Mouse (Mus musculus) liver, embryonic 14.5 days (tissue): Measurements from ENCODE around the gene Ints2. TPM values are rescaled to one million over a fixed set of nuclear protein-coding genes. Genes with fewer than 3 reads are reported as not detected.
"Not testable (repeated sequence)": the region's sequence is repeated elsewhere in the genome, so short reads cannot be mapped to it uniquely, and the experiment has no call there.

Experiments used
- ATAC-seq: fragments of 200-750 bp; cut with Nextera tagmentation; 2 replicates; pipeline ENCODE4 v1.8.0; 2017; ENCODE audit warnings: moderate number of reproducible peaks, mild to moderate bottlenecking, moderate library complexity; ENCODE audit not compliant: insufficient read depth
- DNase-seq, 3 experiments: peaks; one replicate each; pipeline ENCODE4 v3.0.0-alpha.2; 2012 to 2013; ENCODE audit warnings: low read depth in 3 of 3, low spot score in 3 of 3
- H3K27ac ChIP-seq: fragments of 300-500 bp; sonication (generic); 2 replicates; pipeline ENCODE4 v1.5.1; 2014; ENCODE audit warnings: moderate library complexity, mild to moderate bottlenecking, control low read depth, inconsistent platforms
- H3K27me3 ChIP-seq: fragments of 300-500 bp; sonication (generic); 2 replicates; pipeline ENCODE4 v1.6.1; 2014; ENCODE audit warnings: mild to moderate bottlenecking, low read length, moderate library complexity; ENCODE audit not compliant: control insufficient read depth, insufficient read depth
- H3K36me3 ChIP-seq: fragments of 300-500 bp; sonication (generic); replicated peaks from 2 replicates; pipeline ENCODE4 v1.6.1; 2014; ENCODE audit warnings: low read depth; ENCODE audit not compliant: control insufficient read depth, insufficient read depth
- H3K4me1 ChIP-seq, 2 experiments: fragments of 200-500 bp in 1 of 2; fragments of 300-500 bp in 1 of 2; sonication (generic) in 1 of 2; replicated peaks; 2 replicates each; pipeline ENCODE4 v1.6.1; 2012 to 2014; ENCODE audit warnings: antibody characterized with exemption in 1 of 2, inconsistent platforms in 1 of 2, low read length in 1 of 2; ENCODE audit not compliant: control insufficient read depth in 2 of 2, insufficient read depth in 2 of 2
- H3K4me2 ChIP-seq: fragments of 300-500 bp; sonication (generic); 2 replicates; pipeline ENCODE4 v1.6.1; 2014; ENCODE audit warnings: low read depth, mild to moderate bottlenecking, control low read depth, moderate library complexity
- H3K4me3 ChIP-seq, 2 experiments: fragments of 200-500 bp in 1 of 2; fragments of 300-500 bp in 1 of 2; sonication (generic) in 1 of 2; 2 replicates each; pipeline ENCODE4 v1.5.1; 2012 to 2014; ENCODE audit warnings: low read depth in 2 of 2, low read length in 2 of 2, mild to moderate bottlenecking in 2 of 2, control low read depth in 1 of 2, inconsistent platforms in 1 of 2, moderate library complexity in 1 of 2; ENCODE audit not compliant: insufficient read depth in 1 of 2
- H3K9ac ChIP-seq: fragments of 300-500 bp; sonication (generic); replicated peaks from 2 replicates; pipeline ENCODE4 v1.6.1; 2014; ENCODE audit warnings: mild to moderate bottlenecking, control low read depth, moderate library complexity
- H3K9me3 ChIP-seq: fragments of 300-500 bp; sonication (generic); 2 replicates; pipeline ENCODE4 v1.6.1; 2016; ENCODE audit warnings: low read length, mixed read lengths; ENCODE audit not compliant: control insufficient read depth
- CTCF ChIP-seq: IDR thresholded peaks from 2 replicates; pipeline ENCODE4 v1.5.1; 2016; ENCODE audit warnings: antibody characterized with exemption, low read depth, control low read depth
- EP300 ChIP-seq: IDR thresholded peaks from 2 replicates; pipeline ENCODE4 v1.6.1; 2016; ENCODE audit warnings: antibody characterized with exemption, low read depth
- WGBS: fragments of 180-500 bp; shearing (Covaris S2); extraction: QIAGEN DNeasy Blood & Tissue Kit; methylation state at CpG from one replicate; pipeline ENCODE4 v1.1.7; 2014; ENCODE audit not compliant: insufficient replicate concordance; 5-methylcytosine and 5-hydroxymethylcytosine counted together
- polyA plus RNA-seq, 2 experiments: library from polyadenylated mRNA; depleted of rRNA in 1 of 2; stranded (reverse) in 1 of 2; unstranded in 1 of 2; fragments of >200 nt; fragmentation: Nextera tagmentation in 1 of 2; extraction: Ambion mirVana in 1 of 2; gene quantifications; 2 replicates each; pipeline versions ENCODE4 v1.2.1 to v1.2.3; 2012 to 2014

Gene Ints2
- polyA plus RNA-seq (2012; rRNA removed) (5.8 and 7.5 TPM in 2 replicates), polyA plus RNA-seq (2014; fragmentation: Nextera tagmentation; extraction: Ambion mirVana) (10.4 and 12.0 TPM in 2 replicates)

DNA sequence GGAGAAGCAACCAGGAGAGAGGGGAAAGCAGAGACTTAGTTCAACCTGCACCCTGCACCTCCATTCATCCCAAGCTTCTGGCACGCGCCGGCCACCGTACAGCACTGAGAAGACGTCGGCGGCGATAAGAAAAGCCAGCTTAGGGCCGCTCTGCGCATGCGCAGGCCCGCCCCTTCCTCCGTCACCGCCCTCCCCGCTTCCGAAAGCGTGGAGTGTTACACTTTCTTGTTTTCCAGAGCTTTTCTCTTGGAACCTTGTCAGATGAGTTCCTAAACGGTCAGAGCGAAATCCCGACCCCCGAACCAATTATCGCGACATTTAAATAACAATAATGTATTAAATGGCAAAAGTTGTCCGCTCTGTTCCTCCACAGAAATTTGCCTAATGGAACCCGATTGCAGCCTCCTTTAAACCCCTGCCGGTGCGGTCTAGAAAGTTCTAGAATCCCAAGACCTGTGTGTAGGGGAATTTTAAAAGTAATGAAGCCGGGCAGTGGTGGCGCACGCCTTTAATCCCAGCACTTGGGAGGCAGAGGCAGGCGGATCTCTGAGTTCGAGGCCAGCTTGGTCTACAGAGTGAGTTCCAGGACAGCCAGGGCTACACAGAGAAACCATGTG is at the start of gene Ints2:
Gene Ints2, minus strand, starts transcription at position 116 of the 617 bp plus-strand sequence.
- Histone ChIP-seq H3K4me1 (peaks cover 0 to 3% of the 10 kb centered on the region in 2 experiments; a peak in 1 of 4 replicates), H3K36me3 (no peaks in the 10 kb centered on the region), H3K9ac (peak within 1 kb of the TSS; percentile 85), H3K9me3 (no peaks in the 10 kb centered on the region), H3K4me2 (peak within 1 kb of the TSS; percentile 80), H3K27ac (peak within 1 kb of the TSS; percentile 58), H3K27me3 (no peaks in the 10 kb centered on the region), H3K4me3 (peak within 1 kb of the TSS; percentile 85 to 92)
- peak; percentile 84 for DNase-seq
- peak; percentile 92 for ATAC-seq
- TF ChIP-seq CTCF = no peak
- no peak for TF ChIP-seq EP300
- 5% methylated on average over 32 of the region's 32 CpGs for WGBS

- not testable (repeated sequence) for DNase-seq, H3K27me3 ChIP-seq, H3K4me1 ChIP-seq, H3K4me2 ChIP-seq, ATAC-seq, H3K27ac ChIP-seq, H3K4me3 ChIP-seq, H3K9me3 ChIP-seq, H3K9ac ChIP-seq
- peaks cover 25% of the 10 kb centered on the region for H3K36me3 ChIP-seq
- 88% methylated on average over 10 of the region's 10 CpGs for WGBS
Observed at GRCm38 (mm10) chr11:86292201-86292600, 34.8 kb upstream of the Ints2 start.

- ATAC-seq (no peak), DNase-seq (no peak)
- Histone ChIP-seq H3K4me1 (no peaks in the 10 kb centered on the region), H3K9me3 (no peaks in the 10 kb centered on the region), H3K4me3 (no peak overlapping the region), H3K4me2 (no peak overlapping the region), H3K27ac (no peak overlapping the region), H3K9ac (no peak overlapping the region), H3K36me3 (peaks cover 24% of the 10 kb centered on the region), H3K27me3 (no peaks in the 10 kb centered on the region)
- 89% methylated on average over 6 of the region's 6 CpGs for WGBS
- TF ChIP-seq EP300 = no peak
- TF ChIP-seq CTCF = no peak
Observed at GRCm38 (mm10) chr11:86291714-86292113, 34.3 kb upstream of the Ints2 start.

DNA sequence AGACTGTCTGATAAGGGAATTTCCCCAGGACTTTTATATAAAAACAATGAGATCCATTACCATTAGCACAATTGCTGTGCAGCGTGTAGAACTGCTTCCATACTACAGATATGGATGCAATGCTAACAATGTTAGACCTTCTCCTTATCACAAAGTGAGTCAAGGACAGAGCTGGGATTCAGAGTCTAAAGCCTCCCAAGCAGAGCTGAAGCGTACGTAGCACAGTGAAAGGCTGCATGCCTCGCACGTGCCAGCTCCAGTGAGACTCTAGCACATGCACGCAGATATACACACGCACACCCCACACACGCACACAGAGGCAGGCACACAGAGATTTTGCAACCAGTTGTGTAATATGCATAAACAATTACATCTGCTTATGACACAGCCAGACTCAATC is 28.4 kb upstream of the Ints2 start:
- ATAC-seq (no peak), DNase-seq (no peak)
- H3K4me1 ChIP-seq = no peaks in the 10 kb centered on the region
- H3K27ac ChIP-seq = no peak overlapping the region
- 85% methylated on average over 8 of the region's 8 CpGs for WGBS
- no peaks in the 10 kb centered on the region for H3K9me3 ChIP-seq
- TF ChIP-seq EP300 (no peak), CTCF (no peak)
- H3K9ac ChIP-seq = no peak overlapping the region
- H3K4me2 ChIP-seq = no peak overlapping the region
- H3K36me3 ChIP-seq = peaks cover 58% of the 10 kb centered on the region
- H3K4me3 ChIP-seq = no peak overlapping the region
- H3K27me3 ChIP-seq = no peaks in the 10 kb centered on the region

DNA sequence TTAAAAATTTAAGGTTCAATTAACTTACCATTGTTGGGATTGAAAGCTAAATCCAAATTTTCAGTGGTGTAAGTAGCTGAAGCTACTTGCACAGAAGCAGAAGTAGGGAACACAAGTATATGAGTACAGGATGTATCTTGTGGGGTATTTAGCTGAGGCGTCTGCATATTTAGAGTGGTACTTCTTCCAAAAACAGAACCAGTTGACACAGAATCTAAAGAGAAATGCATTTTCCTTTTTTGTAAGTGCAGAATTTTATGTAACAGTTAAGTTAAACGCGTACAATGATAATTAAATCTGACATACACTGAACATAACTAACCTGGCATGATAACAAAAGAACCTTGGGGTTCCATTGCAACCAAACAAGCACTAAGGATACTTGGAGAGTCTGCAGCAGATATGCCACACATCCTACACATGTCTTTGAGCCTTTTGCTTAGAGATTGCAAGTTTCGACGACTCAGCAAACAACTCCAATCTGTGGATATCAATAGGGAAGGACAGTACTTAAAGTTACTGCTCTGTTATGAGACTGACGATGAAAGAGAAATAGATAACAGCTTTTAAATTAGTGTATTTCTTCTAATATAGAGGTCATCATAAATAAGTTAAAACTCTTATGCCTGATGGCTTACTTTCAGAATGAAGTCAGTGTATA is 21.2 kb upstream of the Ints2 start:
- Histone ChIP-seq H3K4me2 (no peak overlapping the region), H3K4me1 (no peaks in the 10 kb centered on the region), H3K9me3 (no peaks in the 10 kb centered on the region), H3K27me3 (no peaks in the 10 kb centered on the region), H3K9ac (no peak overlapping the region), H3K4me3 (no peak overlapping the region), H3K36me3 (peaks cover 64% of the 10 kb centered on the region), H3K27ac (no peak overlapping the region)
- WGBS = 86% methylated on average over 6 of the region's 6 CpGs
- TF ChIP-seq EP300 (no peak), CTCF (no peak)
- DNase-seq (no peak), ATAC-seq (no peak)
